Mouse (Mus musculus) midbrain, embryonic 15.5 days (tissue): ENCODE data around the gene Pfn1. TPM values are rescaled to one million over a fixed set of nuclear protein-coding genes. Genes with fewer than 3 reads are reported as not detected.

Experiments
- ATAC-seq: fragments of 200-750 bp; cut with Nextera tagmentation; replicated peaks from 2 replicates; pipeline ENCODE4 v1.8.0; 2017; ENCODE audit warnings: moderate TSS enrichment
- H3K27ac ChIP-seq: fragments of 300-500 bp; sonication (generic); 2 replicates; pipeline ENCODE4 v1.5.1; 2015; ENCODE audit warnings: mild to moderate bottlenecking, inconsistent platforms
- H3K27me3 ChIP-seq: fragments of 300-500 bp; sonication (generic); replicated peaks from 2 replicates; pipeline ENCODE4 v1.6.1; 2015; ENCODE audit warnings: inconsistent platforms
- H3K36me3 ChIP-seq: fragments of 300-500 bp; sonication (generic); replicated peaks from 2 replicates; pipeline ENCODE4 v1.6.1; 2015; ENCODE audit warnings: inconsistent platforms
- H3K4me1 ChIP-seq: fragments of 300-500 bp; sonication (generic); 2 replicates; pipeline ENCODE4 v1.6.1; 2015; ENCODE audit warnings: inconsistent platforms
- H3K4me2 ChIP-seq: fragments of 300-500 bp; sonication (generic); 2 replicates; pipeline ENCODE4 v1.6.1; 2015; ENCODE audit warnings: inconsistent platforms, mild to moderate bottlenecking, moderate library complexity
- H3K4me3 ChIP-seq: fragments of 300-500 bp; sonication (generic); 2 replicates; pipeline ENCODE4 v1.5.1; 2015; ENCODE audit warnings: mild to moderate bottlenecking, inconsistent platforms
- H3K9ac ChIP-seq: fragments of 300-500 bp; sonication (generic); 2 replicates; pipeline ENCODE4 v1.6.1; 2015; ENCODE audit warnings: mild to moderate bottlenecking, inconsistent platforms
- H3K9me3 ChIP-seq: fragments of 300-500 bp; sonication (generic); 2 replicates; pipeline ENCODE4 v1.6.1; 2016; ENCODE audit warnings: inconsistent platforms
- WGBS: fragments of 180-500 bp; shearing (Covaris S2); methylation state at CpG from one replicate; pipeline ENCODE4 v1.1.7; 2015; ENCODE audit warnings: mixed read lengths; 5-methylcytosine and 5-hydroxymethylcytosine counted together
- polyA plus RNA-seq: library from polyadenylated mRNA; unstranded; fragments of >200 nt; fragmentation: Nextera tagmentation; extraction: Ambion mirVana; gene quantifications from 2 replicates; pipeline ENCODE4 v1.2.1, GENCODE M21; 2015

The Pfn1 gene
- polyA plus RNA-seq, 1 experiment from 2014 or later: 659 TPM

GRCm38 (mm10) chr11:70651391-70651790 is 3.1 kb downstream of the Pfn1 start:
- Histone ChIP-seq H3K4me1 (peaks cover 52% of the 10 kb centered on the region), H3K36me3 (peaks cover 31% of the 10 kb centered on the region), H3K27ac (no peak overlapping the region), H3K4me2 (no peak overlapping the region), H3K27me3 (no peaks in the 10 kb centered on the region), H3K9ac (no peak overlapping the region), H3K9me3 (no peaks in the 10 kb centered on the region), H3K4me3 (no peak overlapping the region)
- no peak for ATAC-seq
- 81% methylated on average over 2 of the region's 2 CpGs for WGBS

GRCm38 (mm10) chr11:70650322-70651175 is 3.9 kb downstream of the Pfn1 start:
- ATAC-seq: no peak
- Histone ChIP-seq H3K4me2 (no peak overlapping the region), H3K36me3 (peaks cover 31% of the 10 kb centered on the region), H3K4me1 (peaks cover 52% of the 10 kb centered on the region), H3K9ac (no peak overlapping the region), H3K27me3 (no peaks in the 10 kb centered on the region), H3K27ac (no peak overlapping the region), H3K4me3 (no peak overlapping the region), H3K9me3 (no peaks in the 10 kb centered on the region)
- WGBS: 82% methylated on average over 12 of the region's 12 CpGs

- H3K9me3 ChIP-seq: no peaks in the 10 kb centered on the region
- H3K27ac ChIP-seq: no peak overlapping the region
- H3K36me3 ChIP-seq: peaks cover 36% of the 10 kb centered on the region
- peaks cover 54% of the 10 kb centered on the region for H3K4me1 ChIP-seq
- no peaks in the 10 kb centered on the region for H3K27me3 ChIP-seq
- 85% methylated on average over 8 of the region's 8 CpGs for WGBS
- no peak overlapping the region for H3K4me3 ChIP-seq
- no peak overlapping the region for H3K4me2 ChIP-seq
- no peak for ATAC-seq
- no peak overlapping the region for H3K9ac ChIP-seq
Measured at GRCm38 (mm10) chr11:70649185-70649734, 5.2 kb downstream of the Pfn1 start.

- H3K4me3 ChIP-seq: peak overlapping the region; percentile 80
- no peaks in the 10 kb centered on the region for H3K9me3 ChIP-seq
Measured at GRCm38 (mm10) chr11:70648512-70648911, 5.9 kb downstream of the Pfn1 start.

GRCm38 (mm10) chr11:70647716-70648420 is 6.6 kb downstream of the Pfn1 start:
- H3K4me2 ChIP-seq: peak overlapping the region; percentile 97
- no peaks in the 10 kb centered on the region for H3K9me3 ChIP-seq
- ATAC-seq: peak; percentile 27
- H3K4me1 ChIP-seq: peaks cover 49% of the 10 kb centered on the region
- no peaks in the 10 kb centered on the region for H3K27me3 ChIP-seq
- peaks cover 42% of the 10 kb centered on the region for H3K36me3 ChIP-seq
- peak overlapping the region; percentile 67 for H3K9ac ChIP-seq
- peak overlapping the region; percentile 95 for H3K27ac ChIP-seq
- H3K4me3 ChIP-seq: peak overlapping the region; percentile 80
- 6% methylated on average over 28 of the region's 28 CpGs for WGBS

More at GRCm38 (mm10) chr11:70648512-70648911, 5.9 kb downstream of the Pfn1 start:
- Histone ChIP-seq H3K27ac (no peak overlapping the region), H3K9ac (0 out of 2 replicates have a peak overlapping the region, but pooled peaks have one; percentile 67), H3K4me1 (peaks cover 54% of the 10 kb centered on the region), H3K4me2 (peak overlapping the region; percentile 97), H3K27me3 (no peaks in the 10 kb centered on the region), H3K36me3 (peaks cover 39% of the 10 kb centered on the region)
- WGBS: 87% methylated on average over 4 of the region's 4 CpGs
- ATAC-seq: no peak

GRCm38 (mm10) chr11:70646691-70647650 is 7.5 kb downstream of the Pfn1 start, which contains the start of the genes Rnf167 and Slc25a11:
TSS of gene Rnf167 (plus strand) at chr11:70647235.
TSS of gene Slc25a11 (minus strand) at chr11:70647479.
- H3K36me3 ChIP-seq: peaks cover 36% of the 10 kb centered on the region
- ATAC-seq: peak; percentile 92
- peak within 1 kb of the TSS; percentile 80 for H3K4me3 ChIP-seq
- no peaks in the 10 kb centered on the region for H3K9me3 ChIP-seq
- peak within 1 kb of the TSS; percentile 97 for H3K4me2 ChIP-seq
- H3K4me1 ChIP-seq: peaks cover 40% of the 10 kb centered on the region
- H3K27ac ChIP-seq: peak within 1 kb of the TSS; percentile 95
- 0% methylated on average over 63 of the region's 63 CpGs for WGBS
- peak within 1 kb of the TSS; percentile 85 for H3K9ac ChIP-seq
- no peaks in the 10 kb centered on the region for H3K27me3 ChIP-seq

- Histone ChIP-seq H3K9ac (peak overlapping the region; percentile 85), H3K4me2 (peak overlapping the region; percentile 84), H3K4me3 (peak overlapping the region; percentile 80), H3K4me1 (peaks cover 38% of the 10 kb centered on the region), H3K9me3 (no peaks in the 10 kb centered on the region), H3K27me3 (no peaks in the 10 kb centered on the region), H3K27ac (peak overlapping the region; percentile 95), H3K36me3 (peaks cover 33% of the 10 kb centered on the region)
- WGBS: 12% methylated on average over 3 of the region's 3 CpGs
- no peak; the same call in 1 of the 2 replicates for ATAC-seq
Measured at GRCm38 (mm10) chr11:70646259-70646555, 8.2 kb downstream of the Pfn1 start.

- H3K27ac ChIP-seq: peak overlapping the region; percentile 95; the same call in 1 of the 2 replicates
- 93% methylated on average over 12 of the region's 12 CpGs for WGBS
- H3K4me2 ChIP-seq: peak overlapping the region; percentile 84
- no peaks in the 10 kb centered on the region for H3K27me3 ChIP-seq
- no peaks in the 10 kb centered on the region for H3K9me3 ChIP-seq
- H3K36me3 ChIP-seq: peaks cover 28% of the 10 kb centered on the region
- peak overlapping the region; percentile 80 for H3K4me3 ChIP-seq
- no peak; the same call in 1 of the 2 replicates for ATAC-seq
- peak overlapping the region; percentile 85 for H3K9ac ChIP-seq
- H3K4me1 ChIP-seq: peaks cover 33% of the 10 kb centered on the region
Measured at GRCm38 (mm10) chr11:70645461-70646258, 8.8 kb downstream of the Pfn1 start.

- Histone ChIP-seq H3K9ac (no peak overlapping the region), H3K9me3 (no peaks in the 10 kb centered on the region), H3K4me3 (no peak overlapping the region), H3K36me3 (peaks cover 19% of the 10 kb centered on the region), H3K27ac (no peak overlapping the region), H3K27me3 (no peaks in the 10 kb centered on the region), H3K4me1 (peaks cover 33% of the 10 kb centered on the region), H3K4me2 (no peak overlapping the region)
- 96% methylated on average over 8 of the region's 8 CpGs for WGBS
- ATAC-seq: no peak
Measured at GRCm38 (mm10) chr11:70644564-70645103, 9.8 kb downstream of the Pfn1 start.

- H3K36me3 ChIP-seq: peaks cover 12% of the 10 kb centered on the region; the same call in 1 of the 2 replicates
- WGBS: 93% methylated on average over 6 of the region's 6 CpGs
- H3K27ac ChIP-seq: no peak overlapping the region
- peaks cover 20% of the 10 kb centered on the region for H3K4me1 ChIP-seq
- H3K27me3 ChIP-seq: no peaks in the 10 kb centered on the region
- H3K4me2 ChIP-seq: no peak overlapping the region
- ATAC-seq: no peak
- no peak overlapping the region for H3K9ac ChIP-seq
- H3K9me3 ChIP-seq: no peaks in the 10 kb centered on the region
- no peak overlapping the region for H3K4me3 ChIP-seq
Measured at GRCm38 (mm10) chr11:70643051-70643450, 11.4 kb downstream of the Pfn1 start.
